ENCODE assay signal across 27 mouse cellular contexts in genomic region chr3:154114991-154115390, GRCm38 (mm10).
A peak's percentile ranks its signal among the peaks of the same experiment; 100 is the strongest.
DNase-seq lines count a peak whose midpoint lies in the region; ATAC-seq lines count a peak whose summit lies in the region.
"Had no signal": no experiment of that assay in that cellular context is flagged by ENCODE, and none has a peak within 500 bp of the region (broad histone marks: within the 10 kb centered on the region; RNA-seq: fewer than 3 reads in every experiment).

No protein-coding gene starts in this region.

- H3K9ac ChIP-seq in heart, embryonic 11.5 days (ENCODE audit: low read depth, low read length), result no peak overlapping the region
- H3K9ac ChIP-seq in neural tube, embryonic 12.5 days, result no peak overlapping the region
- no peak overlapping the region for H3K9ac ChIP-seq in hindbrain, embryonic 16.5 days (ENCODE audit: low read depth, low read length)
- H3K9ac ChIP-seq: liver, embryonic 12.5 days; liver, postnatal 0 days; midbrain, embryonic 13.5 days had no signal

- DNase-seq in heart, adult 11 months, result peak; percentile 61
- DNase-seq in neural tube, embryonic 10.5 days (ENCODE audit: extremely low spot score, low spot score), result no peak
- no peak for DNase-seq in urinary bladder, postnatal 25 days (ENCODE audit: low spot score)
- DNase-seq: adrenal gland, postnatal 25 days; B cell, adult 2 months; cerebellum, adult 2 months; cerebellum, postnatal 14 days; gastrocnemius, adult 2 months; heart, postnatal 14 days; kidney, adult 8-10 months; layer of hippocampus, postnatal 36 days; left cerebral cortex, postnatal 4 days; liver, postnatal 0 days; lung, postnatal 4 days; right cerebral cortex, adult 18-20 months; thymus, adult 2 months; thymus, postnatal 36 days had no signal

- ATAC-seq in heart, embryonic 11.5 days (replicated peaks; ENCODE audit: insufficient number of reproducible peaks, low FRiP score, low TSS enrichment), result no peak
- peak; percentile 34; the same call in 1 of the 2 replicates for ATAC-seq in neural tube, embryonic 12.5 days (ENCODE audit: low FRiP score, low read depth)
- ATAC-seq in hindbrain, embryonic 16.5 days, result peak; percentile 58
- no peak for ATAC-seq in monocyte, adult 5-6 weeks (replicated peaks; ENCODE audit: insufficient number of reproducible peaks, low FRiP score, low TSS enrichment, poor library complexity, severe bottlenecking)
- ATAC-seq: intestine, embryonic 16.5 days; liver, embryonic 12.5 days; liver, postnatal 0 days; midbrain, embryonic 13.5 days had no signal

- H3K4me1 ChIP-seq in heart, embryonic 11.5 days (ENCODE audit: control insufficient read depth, insufficient read depth, low read length), result peaks cover 2% of the 10 kb centered on the region; the same call in 1 of the 2 replicates
- H3K4me1 ChIP-seq in neural tube, embryonic 12.5 days, result peaks cover 7% of the 10 kb centered on the region; the same call in 1 of the 2 replicates
- peaks cover 2% of the 10 kb centered on the region; the same call in 1 of the 2 replicates for H3K4me1 ChIP-seq in hindbrain, embryonic 16.5 days (ENCODE audit: control insufficient read depth, insufficient read depth, low read depth, low read length)
- H3K4me1 ChIP-seq: liver, embryonic 12.5 days; megakaryocyte, embryonic 14.5 days had no signal

- H3K36me3 ChIP-seq in heart, embryonic 11.5 days (ENCODE audit: control insufficient read depth, insufficient read depth, low read length), result no peaks in the 10 kb centered on the region
- H3K36me3 ChIP-seq in neural tube, embryonic 12.5 days, result no peaks in the 10 kb centered on the region
- no peaks in the 10 kb centered on the region for H3K36me3 ChIP-seq in hindbrain, embryonic 16.5 days (ENCODE audit: control insufficient read depth, insufficient read depth, low read length)
- H3K36me3 ChIP-seq: liver, embryonic 12.5 days; midbrain, embryonic 13.5 days had no signal

- H3K4me2 ChIP-seq in heart, embryonic 11.5 days, result no peak overlapping the region
- H3K4me2 ChIP-seq in neural tube, embryonic 12.5 days (replicated peaks), result no peak overlapping the region
- no peak overlapping the region for H3K4me2 ChIP-seq in hindbrain, embryonic 16.5 days (ENCODE audit: low read length)
- H3K4me2 ChIP-seq: liver, embryonic 12.5 days; midbrain, embryonic 13.5 days had no signal

- no peaks in the 10 kb centered on the region for H3K27me3 ChIP-seq in heart, embryonic 11.5 days (ENCODE audit: control insufficient read depth, insufficient read depth, low read length)
- H3K27me3 ChIP-seq in neural tube, embryonic 12.5 days (replicated peaks), result no peaks in the 10 kb centered on the region
- H3K27me3 ChIP-seq in hindbrain, embryonic 16.5 days (replicated peaks; ENCODE audit: control insufficient read depth, insufficient read depth, low read length), result no peaks in the 10 kb centered on the region
- H3K27me3 ChIP-seq: liver, embryonic 12.5 days; midbrain, embryonic 13.5 days had no signal

- H3K4me3 ChIP-seq in heart, embryonic 11.5 days (ENCODE audit: low read depth, low read length), result no peak overlapping the region
- no peak overlapping the region for H3K4me3 ChIP-seq in neural tube, embryonic 12.5 days
- no peak overlapping the region for H3K4me3 ChIP-seq in hindbrain, embryonic 16.5 days (ENCODE audit: low read length)
- H3K4me3 ChIP-seq: gastrocnemius, adult 2 months; liver, embryonic 12.5 days; megakaryocyte, embryonic 14.5 days; midbrain, embryonic 13.5 days; myocyte had no signal

- no peaks in the 10 kb centered on the region for H3K9me3 ChIP-seq in heart, embryonic 11.5 days (replicated peaks; ENCODE audit: control insufficient read depth, low read length)
- H3K9me3 ChIP-seq in neural tube, embryonic 12.5 days, result no peaks in the 10 kb centered on the region
- H3K9me3 ChIP-seq in hindbrain, embryonic 16.5 days (ENCODE audit: control insufficient read depth, low read length), result no peaks in the 10 kb centered on the region
- H3K9me3 ChIP-seq: liver, embryonic 12.5 days; megakaryocyte, embryonic 14.5 days; midbrain, embryonic 13.5 days had no signal

- no peak overlapping the region; the same call in 1 of the 2 replicates for H3K27ac ChIP-seq in heart, embryonic 11.5 days (ENCODE audit: low read depth, low read length)
- no peak overlapping the region for H3K27ac ChIP-seq in neural tube, embryonic 12.5 days
- no peak overlapping the region for H3K27ac ChIP-seq in hindbrain, embryonic 16.5 days (ENCODE audit: low read depth, low read length)
- H3K27ac ChIP-seq: gastrocnemius, adult 2 months; kidney, postnatal 0 days; liver, embryonic 12.5 days; midbrain, embryonic 13.5 days had no signal

- 63% methylated on average over 9 of the region's 9 CpGs for WGBS in heart, embryonic 11.5 days (ENCODE audit: insufficient replicate concordance)
- WGBS in neural tube, embryonic 12.5 days, result 75% methylated on average over 9 of the region's 9 CpGs
- 43% methylated on average over 9 of the region's 9 CpGs for WGBS in hindbrain, embryonic 16.5 days

Comparison
In these comparisons a context has a peak if more than half of its experiments do, and no peak if none do; other contexts are left out.
1. ATAC-seq: peak in neural tube, embryonic 12.5 days (single experiment) and hindbrain, embryonic 16.5 days (single experiment); none in heart, embryonic 11.5 days (single experiment) and monocyte, adult 5-6 weeks (single experiment).